Mouse (Mus musculus) bone marrow, adult 2 months (tissue): ENCODE measurements around the gene Sptbn2.

Experiments used
- CTCF ChIP-seq: fragments of 200-500 bp; IDR thresholded peaks from 2 replicates; pipeline ENCODE4 v1.5.1; 2011; ENCODE audit warnings: low read length, control low read depth; ENCODE audit not compliant: control insufficient read depth, insufficient read depth
- POLR2A ChIP-seq: fragments of 200-500 bp; IDR thresholded peaks from 2 replicates; pipeline ENCODE4 v1.6.1; 2011; ENCODE audit warnings: low read depth, mild to moderate bottlenecking, control low read depth, low read length, borderline replicate concordance; ENCODE audit not compliant: control insufficient read depth

- TF ChIP-seq POLR2A (no peak), CTCF (no peak)
These were observed 8.4 kb downstream of the Sptbn2 start for GRCm38 (mm10) chr19:4719351-4719764.
